Mouse (Mus musculus) layer of hippocampus, postnatal 14 days (tissue): ENCODE results near the gene Cbfa2t2. TPM values are rescaled to one million over a fixed set of nuclear protein-coding genes. Genes with fewer than 3 reads are reported as not detected.

Experiments
- DNase-seq, 2 experiments: peaks; one replicate each; pipeline ENCODE4 v3.0.0; 2021 to 2022; ENCODE audit warnings: low spot score in 2 of 2, mixed read lengths in 1 of 2
- total RNA-seq, 2 experiments: library from RNA; stranded (reverse); gene quantifications; 2 replicates each; pipeline ENCODE4 v1.2.3; 2021

The Cbfa2t2 gene
- total RNA-seq, 2 experiments from 2014 or later: 43.3 to 50.4 TPM

DNA sequence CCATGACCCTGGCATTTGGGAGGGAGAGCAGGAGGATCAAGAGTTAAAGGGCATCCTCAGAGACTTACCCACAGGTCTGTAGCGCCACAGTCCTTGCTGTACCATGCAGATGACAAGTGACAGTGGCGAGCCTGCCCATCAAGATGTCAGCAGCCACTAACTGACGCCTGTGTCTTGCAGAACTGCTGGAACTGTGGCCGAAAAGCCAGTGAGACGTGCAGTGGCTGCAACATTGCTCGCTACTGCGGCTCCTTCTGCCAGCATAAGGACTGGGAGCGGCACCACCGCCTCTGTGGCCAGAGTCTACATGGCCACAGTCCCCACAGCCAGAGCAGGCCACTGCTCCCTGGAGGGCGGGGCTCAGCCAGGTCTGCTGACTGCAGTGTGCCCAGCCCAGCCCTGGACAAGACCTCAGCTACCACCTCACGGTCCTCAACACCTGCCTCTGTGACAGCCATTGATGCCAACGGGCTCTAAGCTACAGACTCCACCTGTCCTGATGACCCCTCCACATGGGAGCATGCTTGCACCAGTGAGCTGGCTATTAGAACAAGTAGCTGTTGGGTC lies 98.5 kb downstream of the Cbfa2t2 start:
- no peak for DNase-seq

GRCm38 (mm10) chr2:154538310-154538709 lies 102.0 kb downstream of the Cbfa2t2 start:
- DNase-seq: peak in 1 of 2 experiments; percentile 66

DNA sequence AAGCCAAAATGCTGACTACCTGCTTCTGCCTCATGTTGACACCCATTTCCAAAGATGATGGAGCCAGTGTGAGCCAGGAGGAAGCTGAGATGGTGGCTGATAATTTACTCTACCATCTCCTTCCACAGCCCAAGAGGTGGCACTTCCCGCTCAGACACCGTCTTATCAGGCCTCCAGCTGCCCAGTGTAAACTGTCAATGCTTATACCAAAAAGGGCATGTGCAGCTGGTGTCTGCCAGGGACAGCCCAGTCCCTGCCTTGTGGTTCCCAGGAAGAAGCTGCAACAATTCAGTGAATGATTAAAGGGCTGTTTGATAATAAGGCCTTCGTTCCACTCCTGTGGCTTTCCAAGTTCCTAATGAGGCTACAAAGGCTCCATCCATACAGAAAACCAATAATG lies 102.4 kb downstream of the Cbfa2t2 start:
- DNase-seq: no peak

GRCm38 (mm10) chr2:154539720-154540119 lies 103.4 kb downstream of the Cbfa2t2 start:
- peak in 1 of 2 experiments; percentile 78 for DNase-seq

- no peak for DNase-seq
Measured at GRCm38 (mm10) chr2:154541630-154542029, 105.3 kb downstream of the Cbfa2t2 start.

- peak; percentile 73 to 91 for DNase-seq
Measured at GRCm38 (mm10) chr2:154543567-154544347, 107.5 kb downstream of the Cbfa2t2 start.

DNA sequence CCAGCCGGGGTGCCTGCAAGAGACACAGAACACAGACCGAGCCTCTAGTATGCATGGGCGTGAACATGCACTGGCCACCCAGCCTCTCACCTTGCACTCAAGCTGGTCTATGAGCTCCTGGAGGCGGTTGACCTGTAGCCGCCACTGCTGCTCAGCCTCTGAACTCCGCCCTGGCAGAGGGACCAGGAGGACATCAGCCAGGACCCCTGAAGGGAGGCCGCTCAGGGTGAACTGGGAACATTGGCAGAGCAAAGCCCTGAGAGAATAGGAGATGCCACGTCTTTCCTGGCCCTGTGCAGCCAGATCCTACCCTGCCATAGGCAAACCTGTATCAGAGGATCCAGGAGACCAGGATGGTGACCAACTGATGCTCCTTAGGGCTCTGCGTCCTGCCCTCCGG lies 110.4 kb downstream of the Cbfa2t2 start, which contains the start of gene 1700003F12Rik:
Gene 1700003F12Rik, plus strand, starts transcription at position 375 of the 400 bp plus-strand sequence.
- DNase-seq: no peak

GRCm38 (mm10) chr2:154548688-154549087 lies 112.4 kb downstream of the Cbfa2t2 start:
- no peak for DNase-seq

DNA sequence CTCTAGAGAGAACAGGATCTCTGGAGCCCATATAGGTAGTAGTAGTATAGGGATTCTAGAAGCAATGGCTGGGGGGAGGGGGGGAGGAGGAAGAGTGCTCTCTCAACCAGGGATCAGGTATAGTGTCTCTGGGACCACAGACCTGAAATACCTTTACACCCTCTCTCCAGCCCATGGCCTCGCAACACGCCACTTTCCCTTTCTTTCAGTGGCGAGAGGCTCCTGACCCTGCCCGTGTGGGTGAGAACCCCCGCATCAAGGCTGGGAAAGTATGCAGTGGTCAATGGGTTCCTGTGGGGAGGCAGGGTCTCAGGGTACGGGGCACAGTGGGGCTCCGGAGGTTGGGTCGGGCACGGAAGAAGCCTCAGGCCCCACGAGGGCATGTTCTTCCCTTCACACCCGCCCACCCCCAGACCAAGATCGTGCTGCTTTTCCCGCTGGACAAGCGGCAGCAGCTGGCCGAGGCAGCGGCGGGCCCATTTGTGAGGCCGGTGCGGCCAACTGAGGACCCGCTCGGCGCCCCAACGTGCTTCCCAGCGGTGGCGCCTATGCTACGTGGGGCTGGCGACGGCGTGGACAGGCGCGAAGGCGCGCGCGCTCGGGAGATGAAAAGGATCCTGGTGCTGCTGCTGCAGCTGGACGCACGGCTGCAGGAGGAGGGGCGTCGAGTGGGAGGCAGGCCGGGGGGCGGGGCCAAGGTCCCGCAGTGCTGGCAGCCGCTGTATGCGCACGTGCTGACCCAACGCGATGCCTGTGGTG lies 113.0 kb downstream of the Cbfa2t2 start:
- no peak for DNase-seq

- DNase-seq: no peak
Measured at GRCm38 (mm10) chr2:154549886-154550189, 113.6 kb downstream of the Cbfa2t2 start.

GRCm38 (mm10) chr2:154550937-154551336 lies 114.7 kb downstream of the Cbfa2t2 start:
- DNase-seq: no peak

- no peak for DNase-seq
Measured at GRCm38 (mm10) chr2:154551476-154551875, 115.2 kb downstream of the Cbfa2t2 start, which contains the start of gene Actl10. Gene Actl10 (plus strand): TSS chr2:154551776.

DNA sequence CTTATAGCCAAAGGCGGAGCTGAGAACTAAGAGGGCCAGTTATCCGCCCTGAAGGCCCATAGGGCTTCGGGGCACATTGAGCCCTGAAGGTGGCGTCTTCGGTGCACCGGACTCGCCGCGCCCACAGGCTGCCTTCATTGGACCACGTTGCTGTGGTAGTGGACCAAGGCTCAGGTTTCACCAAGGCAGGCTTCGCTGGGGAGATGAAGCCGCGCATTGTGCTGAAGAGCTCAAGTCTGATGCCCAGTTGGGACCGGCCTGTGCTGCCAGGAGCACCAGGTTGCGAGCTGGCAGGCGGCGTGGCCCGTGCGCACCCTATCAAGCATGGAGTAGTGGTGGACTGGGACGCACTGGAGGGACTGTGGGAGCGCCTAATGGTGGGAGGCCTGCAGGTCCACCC lies 115.6 kb downstream of the Cbfa2t2 start:
- DNase-seq: no peak

GRCm38 (mm10) chr2:154552424-154552907 lies 116.2 kb downstream of the Cbfa2t2 start:
- DNase-seq: peak; percentile 74 to 76

DNA sequence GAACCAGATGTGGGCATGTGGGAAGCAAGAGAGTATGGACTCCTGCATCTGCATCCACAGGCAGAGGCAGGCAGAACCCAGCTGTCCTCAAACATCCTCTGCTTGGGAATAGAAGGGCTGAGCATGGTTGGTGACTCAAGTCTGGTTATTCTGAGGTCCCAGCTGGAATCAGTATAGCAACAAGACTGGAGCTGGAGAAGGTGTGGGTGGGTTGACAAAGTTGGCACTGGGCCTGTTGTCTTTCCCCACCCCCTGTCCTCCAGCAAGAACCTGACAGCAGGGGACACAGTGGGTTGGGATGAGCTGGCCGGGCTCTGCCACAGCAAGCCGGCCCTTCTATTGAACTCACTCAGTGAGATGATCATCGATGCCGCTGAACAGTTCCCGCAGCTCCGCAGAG lies 119.0 kb downstream of the Cbfa2t2 start:
- DNase-seq: no peak

DNA sequence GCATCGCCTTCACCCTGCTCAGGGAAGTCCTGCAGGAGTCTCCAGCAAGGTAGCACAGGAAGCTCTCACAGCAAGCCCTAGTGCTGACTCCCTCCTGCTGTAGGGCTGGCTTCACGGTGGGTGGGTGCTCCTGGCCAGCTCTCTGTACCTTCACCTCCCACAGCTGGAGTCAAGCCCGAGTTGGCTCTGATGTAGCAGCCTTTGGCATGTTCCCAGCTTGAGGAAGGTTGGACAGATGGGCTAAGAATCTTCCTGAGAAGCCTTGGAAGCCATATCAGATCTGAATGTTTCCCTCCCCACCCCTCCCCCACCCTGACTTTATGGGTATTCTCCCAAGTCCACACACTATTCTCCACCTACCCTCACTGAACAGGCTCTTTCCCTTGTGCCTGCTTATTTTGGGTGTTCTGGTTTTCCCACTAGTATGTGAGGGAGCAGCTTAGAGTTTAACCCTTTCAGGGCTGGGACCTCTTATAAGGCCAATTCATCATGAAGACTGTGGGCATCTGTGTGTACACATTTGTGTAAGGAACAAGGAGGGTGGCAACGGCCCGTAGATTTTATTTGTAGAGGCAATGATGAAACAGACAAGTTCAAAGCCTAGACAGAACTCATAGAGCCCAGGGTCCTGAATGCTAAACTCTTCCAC lies 121.0 kb downstream of the Cbfa2t2 start:
- no peak for DNase-seq

- DNase-seq: peak; percentile 50 to 60
Measured at GRCm38 (mm10) chr2:154558264-154559039, 122.2 kb downstream of the Cbfa2t2 start, which contains the start of gene Necab3. Gene Necab3 (minus strand): TSS chr2:154558890.

DNA sequence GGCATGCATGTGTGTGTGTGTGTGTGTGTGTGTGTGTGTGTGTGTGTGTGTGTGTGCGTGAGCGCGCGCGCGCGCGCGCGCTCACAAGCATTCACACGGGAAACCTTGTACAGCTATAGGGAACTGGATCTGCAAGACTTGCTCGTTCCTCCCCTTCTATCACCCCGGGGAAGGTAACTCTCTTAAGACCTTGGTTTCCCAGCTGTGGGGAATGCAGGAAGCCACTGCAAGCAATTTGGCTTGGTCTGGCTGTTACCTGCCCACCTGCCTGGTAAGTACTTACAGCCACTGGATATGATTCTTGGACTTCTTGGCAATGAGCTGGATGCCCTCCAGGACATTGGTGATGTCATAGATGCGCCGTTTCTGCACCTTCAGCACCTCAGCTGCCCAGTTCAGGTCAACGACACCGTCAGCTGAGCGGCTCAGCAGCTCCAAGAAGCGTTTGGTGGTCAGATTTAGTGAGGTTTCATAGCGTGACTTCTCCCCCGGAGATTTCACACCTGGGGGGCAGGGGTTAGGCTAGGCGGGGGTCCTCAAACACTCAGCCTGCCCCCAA lies 127.4 kb downstream of the Cbfa2t2 start:
- no peak for DNase-seq

DNA sequence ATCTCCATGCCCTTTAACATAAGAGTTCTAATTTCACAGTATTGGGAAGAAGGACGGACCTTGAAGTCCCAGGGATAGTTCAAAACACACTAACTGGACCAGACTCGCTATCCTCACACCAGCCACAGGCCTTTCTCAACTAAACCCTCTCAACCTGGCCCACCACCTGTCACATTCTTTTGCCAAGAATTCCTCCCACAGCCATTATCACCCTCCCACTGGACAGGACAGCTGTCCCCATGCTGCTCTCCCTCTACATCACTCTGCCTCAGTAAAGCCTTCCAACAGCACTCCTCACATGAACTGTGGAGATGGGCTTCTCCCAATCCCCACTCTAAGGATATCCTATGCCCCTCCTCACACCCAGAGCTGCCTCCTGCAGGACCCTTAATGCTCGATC lies 129.3 kb downstream of the Cbfa2t2 start:
- no peak for DNase-seq

DNA sequence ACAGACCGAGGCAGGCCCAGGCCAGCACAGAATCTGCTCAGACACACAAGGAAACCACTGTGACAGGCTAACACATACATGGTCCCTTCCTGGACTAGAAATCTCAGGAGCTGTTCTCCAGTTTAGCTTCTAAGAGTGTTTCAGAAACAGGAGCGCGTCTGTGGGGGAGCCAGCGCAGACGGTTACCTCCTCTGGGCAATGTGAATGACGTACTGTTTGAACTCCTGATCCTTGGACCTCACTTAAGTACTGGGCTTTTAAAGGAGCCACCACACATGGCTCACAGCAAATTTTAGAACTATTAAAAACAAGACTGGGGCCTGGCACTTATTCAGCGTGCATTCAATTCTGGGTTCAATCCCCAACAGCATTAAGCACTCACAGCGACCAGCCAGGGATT lies 130.4 kb downstream of the Cbfa2t2 start:
- DNase-seq: no peak
